Mouse (Mus musculus): ENCODE data around the gene Sv2c. TPM values are rescaled to one million over a fixed set of nuclear protein-coding genes. Genes with fewer than 3 reads are reported as not detected.

Gene Sv2c
- 3.0 and 3.3 TPM in 2 replicates for polyA plus RNA-seq (2015; fragmentation: Nextera tagmentation; extraction: Ambion mirVana)

- under 1% methylated on average over 44 of the region's 44 CpGs for WGBS
Measured at GRCm38 (mm10) chr13:96132401-96132816, at the start of gene Sv2c. Sv2c (minus strand) TSS chr13:96132577.

DNA sequence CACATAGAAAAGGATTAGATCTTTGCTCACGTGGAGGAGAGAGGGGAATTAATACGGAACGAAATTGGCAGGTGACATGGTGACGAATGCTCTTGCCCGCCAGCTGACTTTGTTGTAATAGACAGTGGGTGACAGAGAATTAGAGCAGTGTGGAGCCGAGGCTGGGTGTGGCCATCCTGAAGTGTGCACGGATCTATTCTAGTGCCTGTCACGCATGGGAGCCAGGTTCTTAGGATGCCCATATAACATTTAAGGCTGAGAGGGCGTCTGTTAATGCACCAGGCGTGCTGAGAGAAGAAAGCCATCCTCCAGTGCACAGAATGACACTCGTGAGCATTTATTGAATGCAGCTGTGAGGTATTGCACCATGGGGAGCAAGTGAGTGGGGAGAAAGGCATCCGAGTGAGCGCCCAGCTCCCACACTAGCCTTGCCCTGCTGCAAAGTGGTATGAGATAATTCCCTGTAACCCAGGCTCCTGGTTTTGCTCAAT, 48.3 kb upstream of the Sv2c start:
- H3K9me3 ChIP-seq, result no peaks in the 10 kb centered on the region
- H3K4me3 ChIP-seq, result no peak overlapping the region
- H3K27me3 ChIP-seq, result no peaks in the 10 kb centered on the region
- no peak for ATAC-seq (replicated peaks)
- no peak overlapping the region for H3K9ac ChIP-seq (replicated peaks)
- H3K4me1 ChIP-seq, result peaks cover 5% of the 10 kb centered on the region
- WGBS, result 61% methylated on average over 13 of the region's 13 CpGs
- H3K27ac ChIP-seq (replicated peaks), result no peak overlapping the region
- no peaks in the 10 kb centered on the region for H3K36me3 ChIP-seq
- H3K4me2 ChIP-seq (replicated peaks), result no peak overlapping the region

More at GRCm38 (mm10) chr13:96132401-96132816, at the start of gene Sv2c:
- Histone ChIP-seq H3K36me3 (no peaks in the 10 kb centered on the region), H3K4me2 (replicated peaks) (peak within 1 kb of the TSS; percentile 96), H3K4me3 (peak within 1 kb of the TSS; percentile 57), H3K27ac (replicated peaks) (peak within 1 kb of the TSS; percentile 11; the same call in 1 of the 2 replicates), H3K9ac (replicated peaks) (peak within 1 kb of the TSS; percentile 59), H3K4me1 (peaks cover 38% of the 10 kb centered on the region), H3K9me3 (no peaks in the 10 kb centered on the region), H3K27me3 (peaks cover 37% of the 10 kb centered on the region)
- ATAC-seq (replicated peaks), result peak; percentile 71

- Histone ChIP-seq H3K4me1 (peaks cover 18% of the 10 kb centered on the region), H3K9ac (replicated peaks) (no peak overlapping the region), H3K4me3 (no peak overlapping the region), H3K4me2 (replicated peaks) (0 out of 2 replicates have a peak overlapping the region, but pooled peaks have one; percentile 8), H3K9me3 (no peaks in the 10 kb centered on the region), H3K36me3 (no peaks in the 10 kb centered on the region), H3K27ac (replicated peaks) (peak overlapping the region; percentile 82), H3K27me3 (no peaks in the 10 kb centered on the region)
- WGBS, result 18% methylated on average over 8 of the region's 8 CpGs
- ATAC-seq (replicated peaks), result peak; percentile 98
Measured at GRCm38 (mm10) chr13:96175591-96176212, 43.3 kb upstream of the Sv2c start.

- 64% methylated on average over 3 of the region's 3 CpGs for WGBS
- Histone ChIP-seq H3K27me3 (no peaks in the 10 kb centered on the region), H3K9ac (replicated peaks) (no peak overlapping the region), H3K4me1 (peaks cover 27% of the 10 kb centered on the region), H3K9me3 (no peaks in the 10 kb centered on the region), H3K36me3 (no peaks in the 10 kb centered on the region), H3K4me2 (replicated peaks) (no peak overlapping the region), H3K27ac (replicated peaks) (no peak overlapping the region), H3K4me3 (no peak overlapping the region)
- ATAC-seq (replicated peaks), result no peak
Measured at GRCm38 (mm10) chr13:96173686-96174085, 41.3 kb upstream of the Sv2c start.

DNA sequence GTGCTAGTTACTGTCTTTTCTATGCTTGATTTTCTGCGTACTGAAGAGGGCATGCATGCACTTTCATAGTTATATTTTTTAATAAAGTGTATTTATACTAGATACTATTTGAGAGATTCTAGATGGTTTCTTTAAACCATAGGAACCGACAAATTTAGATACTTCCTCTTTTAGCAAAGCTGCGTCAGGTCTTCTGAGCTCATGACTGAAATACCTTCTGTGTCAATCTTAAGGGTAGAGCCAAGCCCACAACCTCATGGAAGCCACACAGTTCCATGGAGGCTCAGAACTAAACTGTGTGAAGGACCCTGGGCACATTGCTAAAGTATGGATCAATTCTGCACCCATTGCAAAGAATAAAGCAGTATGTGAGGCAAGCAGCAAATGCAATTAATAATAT, 39.9 kb upstream of the Sv2c start:
- no peak overlapping the region for H3K9ac ChIP-seq (replicated peaks)
- peaks cover 30% of the 10 kb centered on the region for H3K4me1 ChIP-seq
- H3K27me3 ChIP-seq, result no peaks in the 10 kb centered on the region
- H3K27ac ChIP-seq (replicated peaks), result no peak overlapping the region
- no peaks in the 10 kb centered on the region for H3K9me3 ChIP-seq
- no peak overlapping the region for H3K4me2 ChIP-seq (replicated peaks)
- no peak overlapping the region for H3K4me3 ChIP-seq
- 90% methylated on average over 3 of the region's 3 CpGs for WGBS
- H3K36me3 ChIP-seq, result no peaks in the 10 kb centered on the region
- ATAC-seq (replicated peaks), result no peak

DNA sequence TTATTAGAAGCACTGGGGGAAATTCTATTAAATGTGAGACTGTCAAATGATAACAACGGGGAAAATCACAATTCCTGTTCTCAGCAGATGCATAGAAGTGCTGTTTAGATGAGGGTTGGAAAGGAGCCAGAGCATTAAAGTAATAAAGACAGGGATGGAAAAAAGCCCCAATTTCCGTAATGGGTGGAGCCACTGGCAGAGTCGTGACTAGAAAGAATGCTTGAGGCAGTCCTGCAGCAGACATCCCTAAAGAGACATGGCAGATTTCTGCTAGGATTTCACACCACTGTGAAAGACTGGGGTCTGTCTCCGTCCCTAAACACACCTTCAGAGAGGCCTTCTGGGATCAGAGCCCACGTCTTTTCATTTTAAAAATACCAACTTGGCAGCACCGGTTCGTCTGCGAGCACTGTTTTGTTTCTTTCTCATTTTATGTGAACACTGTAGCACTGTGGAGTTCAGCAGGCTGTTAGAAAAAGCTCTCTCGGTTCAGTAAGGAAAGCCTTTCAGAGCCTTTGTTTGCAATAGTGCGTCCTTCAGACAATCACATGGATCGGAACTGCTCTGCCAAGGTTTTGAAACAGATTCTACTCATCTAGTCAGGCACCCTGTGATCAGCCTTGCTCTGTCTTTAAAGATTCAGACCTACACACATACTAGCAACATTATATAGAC, 36.8 kb upstream of the Sv2c start:
- H3K9ac ChIP-seq (replicated peaks), result peak overlapping the region; percentile 28; the same call in 1 of the 2 replicates
- H3K9me3 ChIP-seq, result no peaks in the 10 kb centered on the region
- peak; percentile 88 for ATAC-seq (replicated peaks)
- H3K4me2 ChIP-seq (replicated peaks), result peak overlapping the region; percentile 38
- peak overlapping the region; percentile 15; the same call in 1 of the 2 replicates for H3K4me3 ChIP-seq
- H3K36me3 ChIP-seq, result no peaks in the 10 kb centered on the region
- peak overlapping the region; percentile 89 for H3K27ac ChIP-seq (replicated peaks)
- WGBS, result 11% methylated on average over 11 of the region's 11 CpGs
- peaks cover 14% of the 10 kb centered on the region for H3K4me1 ChIP-seq
- H3K27me3 ChIP-seq, result no peaks in the 10 kb centered on the region

DNA sequence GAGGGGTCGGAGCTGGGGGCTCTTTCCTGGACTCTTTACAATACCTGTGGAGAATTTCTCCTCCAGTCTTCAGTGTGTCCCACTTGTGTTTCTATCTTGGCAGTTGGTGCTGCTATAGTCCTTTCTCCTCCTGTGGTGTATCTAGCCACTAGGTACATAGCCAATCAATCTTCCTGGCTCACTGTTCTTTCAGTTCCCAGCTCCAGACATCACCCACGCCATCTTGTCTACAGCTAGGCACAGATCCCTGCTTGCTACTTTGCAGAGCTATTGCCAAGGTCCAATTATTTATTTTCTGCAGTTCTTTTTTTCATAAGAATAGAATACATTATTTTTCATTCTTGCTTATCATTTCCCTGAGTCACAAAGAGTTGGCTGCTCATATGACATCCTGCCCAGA, 34.2 kb upstream of the Sv2c start:
- Histone ChIP-seq H3K9me3 (no peaks in the 10 kb centered on the region), H3K36me3 (no peaks in the 10 kb centered on the region), H3K4me2 (replicated peaks) (no peak overlapping the region), H3K9ac (replicated peaks) (no peak overlapping the region), H3K27me3 (no peaks in the 10 kb centered on the region), H3K4me3 (no peak overlapping the region), H3K4me1 (peaks cover 14% of the 10 kb centered on the region), H3K27ac (replicated peaks) (no peak overlapping the region)
- no peak for ATAC-seq (replicated peaks)
- WGBS, result 71% methylated on average over 2 of the region's 2 CpGs

GRCm38 (mm10) chr13:96133363-96134100, 1.2 kb upstream of the Sv2c start:
- 1% methylated on average over 28 of the region's 28 CpGs for WGBS
- no peak overlapping the region; the same call in 1 of the 2 replicates for H3K27ac ChIP-seq (replicated peaks)
- ATAC-seq (replicated peaks), result 0 out of 2 replicates have a peak, but pooled peaks have one; percentile 36
- peak overlapping the region; percentile 59 for H3K9ac ChIP-seq (replicated peaks)
- H3K9me3 ChIP-seq, result no peaks in the 10 kb centered on the region
- H3K4me1 ChIP-seq, result peaks cover 38% of the 10 kb centered on the region
- H3K36me3 ChIP-seq, result no peaks in the 10 kb centered on the region
- H3K27me3 ChIP-seq, result peaks cover 41% of the 10 kb centered on the region
- H3K4me3 ChIP-seq, result peak overlapping the region; percentile 57
- peak overlapping the region; percentile 96 for H3K4me2 ChIP-seq (replicated peaks)

GRCm38 (mm10) chr13:96132833-96133232, 456 bp upstream of the Sv2c start:
- Histone ChIP-seq H3K36me3 (no peaks in the 10 kb centered on the region), H3K4me1 (peaks cover 38% of the 10 kb centered on the region), H3K9ac (replicated peaks) (peak overlapping the region; percentile 59), H3K27ac (replicated peaks) (no peak overlapping the region; the same call in 1 of the 2 replicates), H3K27me3 (peaks cover 37% of the 10 kb centered on the region), H3K4me3 (peak overlapping the region; percentile 57), H3K9me3 (no peaks in the 10 kb centered on the region), H3K4me2 (replicated peaks) (peak overlapping the region; percentile 96)
- ATAC-seq (replicated peaks), result peak; percentile 49
- WGBS, result 0% methylated on average over 15 of the region's 15 CpGs

DNA sequence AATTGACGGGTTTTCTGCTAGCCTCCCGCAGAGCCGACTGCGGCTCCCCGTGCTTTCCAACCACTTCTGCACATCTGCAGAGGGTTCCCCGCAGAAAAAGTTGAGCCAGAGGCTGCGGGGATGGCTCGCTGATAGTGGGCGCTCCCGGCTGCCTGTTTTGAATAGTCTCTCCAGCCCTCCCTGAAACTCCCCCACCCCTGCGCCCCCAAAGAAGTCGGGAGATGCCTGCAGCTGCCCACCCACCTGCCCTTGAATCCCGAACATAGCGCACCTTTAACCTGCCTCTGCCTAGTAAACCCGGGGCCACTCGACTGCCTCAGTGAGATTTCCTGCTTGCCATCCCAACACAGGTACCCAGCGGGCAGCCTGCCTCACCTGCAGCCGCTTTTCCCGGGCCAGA, 466 bp downstream of the Sv2c start:
- no peak for ATAC-seq (replicated peaks)
- WGBS, result under 1% methylated on average over 19 of the region's 19 CpGs
- Histone ChIP-seq H3K4me2 (replicated peaks) (peak overlapping the region; percentile 96), H3K36me3 (no peaks in the 10 kb centered on the region), H3K4me1 (peaks cover 38% of the 10 kb centered on the region), H3K27me3 (peaks cover 37% of the 10 kb centered on the region), H3K9ac (replicated peaks) (peak overlapping the region; percentile 59), H3K9me3 (no peaks in the 10 kb centered on the region), H3K27ac (replicated peaks) (no peak overlapping the region), H3K4me3 (peak overlapping the region; percentile 57)

DNA sequence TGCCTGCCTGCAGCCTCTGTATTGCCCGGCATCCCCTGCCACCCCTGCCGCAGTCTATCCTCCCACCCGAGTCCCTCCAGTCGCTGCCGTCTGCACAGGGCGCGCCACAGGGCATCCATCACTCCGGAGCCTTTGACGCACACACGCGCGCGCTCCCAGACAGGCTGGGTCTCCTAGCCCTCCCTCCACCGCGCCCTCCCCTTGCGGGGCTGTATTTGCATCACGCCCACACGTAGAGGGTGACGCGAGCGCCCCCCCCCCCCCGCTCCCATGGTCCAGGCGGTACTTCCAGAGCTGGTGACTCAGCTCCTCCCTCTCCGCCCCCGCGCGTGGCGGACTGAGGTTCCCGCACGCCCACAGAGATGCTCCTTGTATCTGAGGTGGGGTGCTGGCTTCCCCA, 1.3 kb downstream of the Sv2c start:
- H3K36me3 ChIP-seq, result no peaks in the 10 kb centered on the region
- H3K4me2 ChIP-seq (replicated peaks), result peak overlapping the region; percentile 96
- H3K27ac ChIP-seq (replicated peaks), result 0 out of 2 replicates have a peak overlapping the region, but pooled peaks have one; percentile 11
- peak overlapping the region; percentile 52 for H3K9ac ChIP-seq (replicated peaks)
- H3K4me1 ChIP-seq, result peaks cover 38% of the 10 kb centered on the region
- H3K4me3 ChIP-seq, result peak overlapping the region; percentile 57
- H3K27me3 ChIP-seq, result peaks cover 37% of the 10 kb centered on the region
- peak; percentile 78 for ATAC-seq (replicated peaks)
- WGBS, result under 1% methylated on average over 30 of the region's 30 CpGs
- no peaks in the 10 kb centered on the region for H3K9me3 ChIP-seq

- Histone ChIP-seq H3K9ac (replicated peaks) (no peak overlapping the region), H3K9me3 (no peaks in the 10 kb centered on the region), H3K4me3 (no peak overlapping the region), H3K4me2 (replicated peaks) (no peak overlapping the region), H3K27me3 (peaks cover 34% of the 10 kb centered on the region), H3K36me3 (no peaks in the 10 kb centered on the region), H3K27ac (replicated peaks) (no peak overlapping the region), H3K4me1 (peaks cover 38% of the 10 kb centered on the region)
- 91% methylated on average over 3 of the region's 3 CpGs for WGBS
- no peak for ATAC-seq (replicated peaks)
Measured at GRCm38 (mm10) chr13:96129081-96129480, 3.3 kb downstream of the Sv2c start.

Measured in forebrain, embryonic 15.5 days (tissue).